Mouse (Mus musculus): ENCODE measurements around the gene Spock1. TPM values are rescaled to one million over a fixed set of nuclear protein-coding genes. Genes with fewer than 3 reads are reported as not detected.

Spock1 gene
- total and polyA plus RNA-seq, 3 experiments: 6.2 to 12.2 (median 8.0) TPM

GRCm38 (mm10) chr13:57654362-57654761 is 253.8 kb downstream of the Spock1 start:
- peak; percentile 8 for DNase-seq

DNA sequence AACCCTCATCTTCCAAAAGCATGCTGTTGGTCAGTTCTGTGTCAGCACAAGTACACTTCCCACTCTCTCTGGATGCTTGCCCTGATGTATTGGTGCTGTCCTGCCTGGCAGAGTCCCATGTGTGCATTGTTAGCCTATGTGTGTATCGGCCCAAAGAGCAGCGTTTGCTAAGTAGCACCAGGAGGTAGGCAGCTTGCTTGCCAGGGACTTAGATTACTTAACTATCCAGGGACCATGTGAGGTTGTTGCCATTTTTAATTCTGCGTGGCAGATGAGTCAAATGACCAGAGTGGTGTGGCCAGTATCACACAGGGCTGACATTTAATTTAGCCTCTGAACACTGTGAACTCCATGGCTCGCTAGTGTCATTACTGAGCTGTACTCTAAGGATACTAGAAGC is 256.9 kb downstream of the Spock1 start:
- no peak for DNase-seq

GRCm38 (mm10) chr13:57648784-57649183 is 259.3 kb downstream of the Spock1 start:
- DNase-seq: no peak

DNA sequence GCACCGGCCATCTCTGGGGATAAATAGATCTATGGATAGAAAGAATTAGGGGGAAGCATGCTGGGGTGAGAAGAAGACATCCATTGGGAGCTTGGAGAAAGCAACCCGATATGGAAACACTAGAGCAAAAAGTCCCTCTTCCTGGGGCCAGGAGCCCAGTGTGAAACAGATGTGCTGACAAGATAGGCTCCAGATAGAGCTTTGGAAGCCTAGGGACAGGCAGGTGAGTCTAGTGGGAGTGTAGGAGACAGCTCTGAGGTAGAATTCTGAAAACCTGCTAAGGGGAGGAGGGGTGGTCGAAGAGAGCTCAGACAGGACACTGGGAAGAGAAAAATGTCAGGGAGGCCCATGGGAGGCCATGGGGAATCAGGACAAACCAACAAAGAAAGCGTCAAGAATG is 260.7 kb downstream of the Spock1 start:
- DNase-seq: no peak

DNA sequence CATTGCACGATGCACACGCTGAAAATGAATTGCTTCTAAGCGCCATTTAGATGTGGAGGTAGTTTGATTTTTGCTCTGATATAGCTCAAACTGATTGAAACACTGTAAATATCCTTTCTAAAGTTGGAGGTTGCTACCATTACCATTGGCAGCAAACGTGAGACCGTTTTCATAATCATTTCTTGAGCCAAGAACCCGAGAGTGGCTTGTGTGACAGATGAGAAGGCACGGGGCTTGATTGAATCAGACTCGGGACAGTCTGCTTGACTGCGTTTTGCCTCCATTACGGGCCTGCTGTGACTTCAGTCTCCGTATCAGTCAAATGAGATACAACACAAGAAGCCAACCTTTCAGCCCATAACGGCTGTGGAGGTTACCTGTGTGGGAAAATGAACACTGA is 265.1 kb downstream of the Spock1 start:
- DNase-seq: no peak

DNA sequence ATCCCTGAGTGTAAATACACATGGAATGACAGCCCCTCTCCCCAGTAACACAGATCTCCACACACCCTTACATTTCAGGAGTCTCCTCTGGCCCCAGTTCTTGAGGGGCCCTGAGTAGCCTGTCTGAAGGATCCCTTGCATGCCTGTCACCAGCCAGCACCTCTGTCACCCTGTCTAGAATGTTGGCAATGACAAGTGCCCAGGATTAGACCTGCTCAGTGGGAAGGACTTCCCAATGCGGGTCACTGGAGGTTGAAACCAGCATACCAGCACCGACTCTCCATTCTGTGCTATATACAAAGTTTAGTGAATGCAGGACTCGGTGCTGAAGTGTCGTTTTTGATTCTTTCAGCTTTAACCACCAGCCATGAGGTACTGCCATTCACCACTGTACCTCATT is 266.5 kb downstream of the Spock1 start:
- no peak for DNase-seq

DNA sequence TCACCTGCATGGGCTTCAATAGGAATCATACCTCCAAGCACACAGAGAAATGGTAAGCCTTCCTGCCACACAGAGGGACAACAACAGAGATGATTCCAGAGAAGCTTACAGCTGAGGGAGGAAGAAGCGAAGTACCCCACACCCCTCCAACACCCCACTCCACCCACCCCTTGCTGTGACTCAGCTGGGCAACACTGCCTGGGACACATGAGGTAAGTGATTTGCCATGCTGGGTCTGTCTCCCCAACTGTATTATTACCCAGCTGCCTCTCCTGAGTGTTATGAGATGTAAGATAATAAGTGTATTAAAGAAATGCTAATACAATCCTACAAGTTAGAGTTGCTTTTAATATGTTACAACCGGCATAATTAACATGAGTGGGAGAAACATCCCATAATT is 267.2 kb downstream of the Spock1 start:
- DNase-seq: no peak

- DNase-seq: no peak
These were observed 269.3 kb downstream of the Spock1 start for GRCm38 (mm10) chr13:57638820-57639219.

- no peak for DNase-seq
These were observed 270.5 kb downstream of the Spock1 start for GRCm38 (mm10) chr13:57637606-57638132.

GRCm38 (mm10) chr13:57637080-57637572 is 271.0 kb downstream of the Spock1 start:
- no peak for DNase-seq

- peak; percentile 16 for DNase-seq
These were observed 271.7 kb downstream of the Spock1 start for GRCm38 (mm10) chr13:57636196-57637015.

DNA sequence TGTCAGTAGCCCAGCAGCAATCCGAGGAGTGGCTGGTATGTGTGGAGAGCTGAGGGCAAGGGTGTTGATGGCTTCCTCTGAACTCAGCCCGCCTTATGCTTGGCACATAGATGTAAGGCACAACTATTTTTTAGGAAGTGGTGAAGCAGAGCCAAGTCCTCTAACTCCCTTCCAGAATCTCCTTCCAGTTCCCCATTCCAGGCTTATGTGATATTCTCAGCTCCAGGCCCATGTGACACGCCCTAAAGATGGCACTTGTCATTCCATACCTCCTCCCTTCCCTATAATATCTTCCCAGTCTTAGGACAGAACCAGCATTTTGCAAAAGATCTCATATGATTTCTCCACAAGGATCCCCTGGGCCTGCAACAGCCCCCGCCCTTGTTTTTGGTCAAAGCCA is 277.6 kb downstream of the Spock1 start:
- DNase-seq: no peak

- DNase-seq: no peak
These were observed 279.9 kb downstream of the Spock1 start for GRCm38 (mm10) chr13:57628218-57628617.

GRCm38 (mm10) chr13:57626434-57626833 is 281.7 kb downstream of the Spock1 start:
- peak; percentile 39 for DNase-seq

- peak; percentile 13 for DNase-seq
These were observed 284.1 kb downstream of the Spock1 start for GRCm38 (mm10) chr13:57623909-57624481.

DNA sequence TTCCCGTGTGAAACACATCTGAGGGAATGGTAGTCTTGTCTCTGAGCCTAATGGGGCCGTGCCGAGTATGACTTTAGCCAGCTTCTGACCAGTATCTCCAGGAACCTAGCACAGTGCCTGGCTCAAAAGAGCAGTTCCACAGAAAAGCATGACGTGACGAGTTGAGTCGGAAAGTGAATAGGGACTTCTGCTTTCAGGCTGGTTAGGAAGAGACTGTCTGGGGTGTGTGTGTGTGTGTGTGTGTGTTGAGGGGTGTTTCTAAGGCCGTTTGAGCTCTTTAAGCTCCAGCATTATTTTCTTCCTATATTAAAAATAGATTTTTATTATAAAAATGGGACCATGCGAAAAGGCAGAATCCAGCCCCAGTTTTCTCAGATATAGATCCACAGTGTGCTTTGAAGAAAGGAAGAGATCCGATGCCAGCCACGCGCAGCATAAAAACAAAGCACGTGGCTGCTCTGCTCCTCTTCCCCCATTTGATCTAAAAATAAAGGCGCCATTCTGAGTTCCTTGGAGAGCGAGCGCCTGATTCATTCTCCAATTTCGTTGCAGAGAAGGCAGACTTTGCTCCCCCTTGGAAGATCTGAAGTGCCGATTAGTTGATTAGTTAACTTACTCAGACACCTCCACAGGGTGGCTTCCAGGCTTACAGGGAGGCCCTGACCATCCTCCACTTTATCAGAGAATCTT is 288.9 kb downstream of the Spock1 start:
- DNase-seq: no peak

DNA sequence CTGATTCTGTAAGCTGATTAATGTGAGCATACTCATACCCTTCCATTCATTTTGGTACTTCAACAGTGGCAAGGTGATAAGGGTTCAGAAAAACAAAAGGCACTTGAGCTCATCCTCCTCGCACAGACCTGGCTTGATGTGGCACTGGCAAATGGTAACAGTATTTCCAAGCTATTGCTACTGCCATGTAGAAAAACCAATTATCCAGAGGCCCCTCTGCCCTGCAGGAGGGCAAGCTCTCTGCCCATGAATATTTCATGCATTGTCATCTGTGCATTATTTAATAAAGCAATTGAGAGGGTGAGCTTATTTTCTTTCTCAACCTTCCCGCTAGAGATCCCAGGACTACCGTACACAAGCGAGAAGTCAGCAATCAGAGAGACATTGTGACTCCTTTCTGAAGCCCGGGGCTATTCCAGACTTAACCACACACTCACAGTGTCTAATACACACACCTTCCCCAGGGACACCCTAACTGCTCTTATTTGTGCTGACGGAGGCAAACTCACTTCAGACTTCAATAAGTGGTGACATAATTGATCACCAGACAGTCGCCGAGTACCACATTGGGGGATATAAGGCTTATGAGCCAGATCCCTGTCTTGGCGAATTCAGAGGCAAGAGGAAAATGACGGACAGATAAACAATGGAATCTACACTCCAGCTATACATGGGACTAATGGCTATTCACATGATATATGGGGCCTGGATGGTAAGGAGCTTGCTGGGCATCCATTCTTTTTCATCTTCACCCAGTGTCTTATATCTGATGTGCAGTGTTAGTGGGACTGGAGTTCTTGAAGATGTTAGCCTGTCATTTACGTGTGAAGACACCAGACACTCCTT is 296.6 kb downstream of the Spock1 start:
- DNase-seq: no peak

DNA sequence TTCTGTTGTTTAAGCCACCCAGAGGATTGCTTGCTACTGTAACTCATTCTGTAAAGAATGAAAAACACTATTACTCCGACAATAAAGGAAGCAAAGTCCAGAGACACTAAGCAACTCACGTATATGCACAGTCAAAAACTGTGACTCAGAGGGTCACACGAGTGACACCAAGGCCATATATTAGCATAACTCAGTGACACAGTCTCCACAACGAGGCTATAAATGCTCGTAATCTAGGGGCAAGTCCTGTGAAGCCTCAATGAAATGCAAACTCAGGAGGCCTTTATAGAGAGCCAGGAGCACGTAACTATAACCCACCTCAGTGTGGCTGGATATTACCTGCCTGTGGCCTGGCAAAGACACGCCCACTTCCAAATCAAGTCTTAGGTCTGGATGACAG is 298.2 kb downstream of the Spock1 start:
- no peak for DNase-seq

GRCm38 (mm10) chr13:57604437-57604836 is 303.7 kb downstream of the Spock1 start:
- no peak for DNase-seq

DNA sequence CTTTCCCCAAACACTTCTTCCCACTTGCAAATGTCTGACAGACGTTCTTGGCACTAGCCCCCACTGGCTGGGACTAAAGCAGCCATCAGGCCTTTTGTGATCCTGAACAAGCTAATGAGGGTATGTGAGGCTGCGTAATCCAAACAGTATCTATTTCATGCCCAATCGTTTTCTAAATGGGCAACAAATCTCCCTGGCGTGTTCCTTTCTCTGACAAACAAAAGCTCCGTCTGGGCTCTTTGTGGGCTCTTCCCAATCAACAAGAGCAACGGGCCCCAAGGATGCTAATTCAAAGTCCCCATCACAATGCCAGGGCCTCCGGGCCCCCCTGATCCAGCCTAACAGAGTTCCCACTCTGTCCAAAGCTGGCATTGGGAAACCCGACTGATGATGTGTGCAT is 304.9 kb downstream of the Spock1 start:
- no peak for DNase-seq

DNA sequence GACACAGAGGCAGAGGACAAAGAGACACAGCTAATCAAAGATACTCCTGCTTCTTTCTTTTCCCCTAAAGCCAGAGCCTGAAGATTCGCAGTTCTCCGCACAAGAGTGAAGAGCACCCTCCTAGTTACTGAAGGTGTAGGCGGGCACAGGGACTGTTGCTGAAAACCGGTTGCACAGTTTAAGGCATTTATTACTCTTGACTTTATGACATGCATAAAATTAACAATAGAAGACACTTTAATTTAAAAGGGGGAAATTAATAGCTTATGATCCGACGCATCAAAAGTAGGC is 312.4 kb downstream of the Spock1 start:
- no peak for DNase-seq

Data from adrenal gland, adult 2 months (tissue).